Mouse (Mus musculus): Measurements from ENCODE around the gene Gata3. TPM values are rescaled to one million over a fixed set of nuclear protein-coding genes. Genes with fewer than 3 reads are reported as not detected.

Gata3 gene
- total RNA-seq, 4 experiments from 2014 or later = 0.09 to 0.47 TPM; not detected in 2

- no peak for DNase-seq (ENCODE audit: low spot score in 2 of 2)
Observed at GRCm38 (mm10) chr2:9886031-9886430, 3.8 kb downstream of the Gata3 start.

GRCm38 (mm10) chr2:9885217-9885770 is 4.5 kb downstream of the Gata3 start:
- no peak for DNase-seq (ENCODE audit: low spot score in 2 of 2)

GRCm38 (mm10) chr2:9884533-9885216 is 5.2 kb downstream of the Gata3 start:
- DNase-seq (ENCODE audit: low spot score in 2 of 2) = no peak

- DNase-seq (ENCODE audit: low spot score in 2 of 2) = no peak
Observed at GRCm38 (mm10) chr2:9883803-9884532, 5.9 kb downstream of the Gata3 start.

DNA sequence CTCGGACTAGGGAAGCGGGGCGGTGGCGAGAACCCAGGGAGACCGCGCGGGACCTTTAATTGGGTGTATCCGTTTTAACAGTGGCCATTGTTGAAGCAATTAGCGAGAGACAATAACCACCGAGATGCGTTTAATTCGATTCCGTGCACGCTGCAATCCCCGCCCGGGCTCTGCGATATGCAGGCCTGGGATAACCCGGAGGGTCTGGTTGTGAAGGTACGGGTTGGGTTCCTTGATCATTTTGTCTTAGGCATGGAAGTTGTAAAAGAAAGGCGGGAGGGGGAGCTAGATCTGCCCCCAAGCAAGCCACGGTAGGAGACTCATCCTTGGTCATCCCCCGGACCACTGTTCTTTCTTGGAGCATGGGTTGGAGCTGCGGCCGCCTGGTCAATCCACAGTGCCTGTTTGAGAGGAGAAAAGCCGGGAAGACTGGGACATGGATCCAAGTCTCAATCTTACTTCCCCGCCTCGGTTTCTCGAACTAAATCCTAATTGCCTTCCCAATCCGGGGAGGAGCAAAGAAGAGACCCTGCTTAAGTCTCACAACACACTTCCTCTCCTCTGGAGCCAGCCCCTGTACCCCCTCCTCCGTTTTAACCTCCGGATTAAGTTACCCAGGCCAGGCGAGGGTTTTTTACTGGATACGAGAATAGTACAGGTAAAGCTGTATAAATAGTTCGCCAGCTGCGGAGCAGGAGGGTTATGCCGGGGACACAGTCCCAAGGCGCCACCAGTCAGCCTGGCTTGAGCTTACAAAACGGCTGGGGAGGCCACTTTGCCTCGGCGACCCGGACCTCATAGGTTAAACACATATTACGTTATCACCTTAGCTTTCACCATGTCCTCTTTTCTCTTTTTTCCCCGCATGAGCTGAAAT is 6.7 kb downstream of the Gata3 start:
- DNase-seq (ENCODE audit: low spot score in 2 of 2) = no peak

DNA sequence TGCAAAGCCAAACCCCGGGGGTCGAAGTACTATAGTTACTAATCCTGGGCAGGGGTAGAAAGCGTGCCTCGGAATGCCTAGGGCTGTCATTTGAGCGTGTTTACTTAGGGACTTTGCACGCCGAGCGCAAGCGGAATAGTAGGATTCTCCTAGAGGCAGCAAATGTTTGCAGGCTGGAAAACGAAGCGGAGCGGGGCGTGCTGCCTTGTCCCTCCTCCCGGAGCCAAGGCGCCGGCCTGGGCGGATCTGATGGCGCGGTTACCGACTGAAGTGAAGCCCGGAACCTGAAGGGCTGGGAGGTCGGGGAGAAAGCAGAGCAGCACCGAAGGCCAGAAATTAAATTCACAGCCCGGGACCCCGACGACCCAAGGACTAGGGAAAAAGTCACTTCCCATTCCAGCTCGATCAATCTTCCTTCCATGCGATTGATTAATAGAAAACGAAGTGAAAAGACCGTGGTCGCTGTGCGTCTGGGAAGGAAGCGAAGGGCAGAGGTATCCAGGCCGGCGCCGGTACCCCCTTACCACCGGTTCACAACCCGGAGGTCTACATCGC is 7.4 kb downstream of the Gata3 start:
- DNase-seq (ENCODE audit: low spot score in 2 of 2) = no peak

DNA sequence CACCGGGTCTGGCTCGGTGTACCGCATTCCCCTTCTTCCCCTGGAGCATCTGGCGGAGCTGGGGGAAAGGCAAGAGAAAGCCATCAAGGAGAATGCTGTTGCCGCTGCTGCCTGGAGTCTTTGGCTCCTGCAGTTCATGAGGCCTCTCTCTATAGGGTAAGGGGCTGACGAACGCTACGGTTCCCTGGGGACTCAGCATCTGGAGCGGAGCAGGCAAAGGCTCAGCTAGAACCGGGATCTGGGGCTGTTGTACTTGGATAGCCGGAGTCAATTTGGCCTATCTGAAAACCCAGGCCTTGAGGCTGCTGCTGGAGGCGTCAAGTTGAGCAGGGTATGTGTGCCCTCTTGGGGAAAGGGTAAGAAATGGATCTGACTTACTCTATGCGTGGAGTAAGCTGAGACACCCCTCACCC is 8.2 kb downstream of the Gata3 start:
- no peak for DNase-seq (ENCODE audit: low spot score in 2 of 2)

GRCm38 (mm10) chr2:9881051-9881591 is 8.7 kb downstream of the Gata3 start, which contains the start of gene 4930412O13Rik:
Gene 4930412O13Rik, plus strand, starts transcription at chr2:9881252.
- no peak for DNase-seq (ENCODE audit: low spot score in 2 of 2)

DNA sequence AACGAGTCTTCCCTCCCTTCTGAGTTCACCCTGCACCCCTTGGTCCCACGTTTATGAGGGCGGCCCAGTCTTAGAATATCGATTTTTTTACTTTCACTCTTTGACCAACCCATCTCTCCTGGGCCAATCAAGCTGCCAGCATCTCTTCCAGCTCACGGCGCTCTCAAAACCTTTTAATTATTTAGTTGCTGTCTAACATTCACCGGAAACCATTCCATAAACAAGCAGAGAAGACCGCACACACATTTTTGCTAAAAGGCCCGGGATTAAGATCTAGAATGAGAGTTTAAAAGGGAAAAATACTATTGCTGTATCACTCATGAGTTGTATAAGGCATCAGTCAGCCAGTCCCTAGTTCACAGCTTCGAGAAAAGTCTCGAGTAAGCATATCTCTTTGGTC is 9.6 kb downstream of the Gata3 start:
- DNase-seq (ENCODE audit: low spot score in 2 of 2) = no peak

GRCm38 (mm10) chr2:9879493-9879892 is 10.3 kb downstream of the Gata3 start:
- peak in 1 of 2 experiments; percentile 19 for DNase-seq (ENCODE audit: low spot score in 2 of 2)

DNA sequence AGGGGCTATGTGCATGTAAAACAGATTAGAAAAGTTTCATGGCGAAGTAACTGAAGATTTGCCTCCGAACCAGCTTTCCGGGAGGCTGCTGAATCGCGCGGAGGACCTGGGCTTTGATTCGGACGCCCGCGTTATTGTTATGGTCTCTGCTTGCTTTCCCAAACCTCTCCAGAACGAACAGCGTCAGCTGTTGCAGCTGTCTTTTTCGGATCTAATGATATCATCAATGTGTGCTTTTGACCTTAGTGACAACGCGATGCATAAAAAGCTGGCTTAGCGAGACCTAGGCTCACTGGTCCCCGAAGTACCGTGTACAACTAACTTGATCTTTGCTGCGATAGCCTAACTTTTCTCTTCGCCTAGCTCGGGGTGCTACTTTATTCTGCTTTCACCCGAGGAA is 10.7 kb downstream of the Gata3 start:
- DNase-seq (ENCODE audit: low spot score in 2 of 2) = no peak

GRCm38 (mm10) chr2:9878564-9879081 is 11.2 kb downstream of the Gata3 start:
- DNase-seq (ENCODE audit: low spot score in 2 of 2) = no peak

DNA sequence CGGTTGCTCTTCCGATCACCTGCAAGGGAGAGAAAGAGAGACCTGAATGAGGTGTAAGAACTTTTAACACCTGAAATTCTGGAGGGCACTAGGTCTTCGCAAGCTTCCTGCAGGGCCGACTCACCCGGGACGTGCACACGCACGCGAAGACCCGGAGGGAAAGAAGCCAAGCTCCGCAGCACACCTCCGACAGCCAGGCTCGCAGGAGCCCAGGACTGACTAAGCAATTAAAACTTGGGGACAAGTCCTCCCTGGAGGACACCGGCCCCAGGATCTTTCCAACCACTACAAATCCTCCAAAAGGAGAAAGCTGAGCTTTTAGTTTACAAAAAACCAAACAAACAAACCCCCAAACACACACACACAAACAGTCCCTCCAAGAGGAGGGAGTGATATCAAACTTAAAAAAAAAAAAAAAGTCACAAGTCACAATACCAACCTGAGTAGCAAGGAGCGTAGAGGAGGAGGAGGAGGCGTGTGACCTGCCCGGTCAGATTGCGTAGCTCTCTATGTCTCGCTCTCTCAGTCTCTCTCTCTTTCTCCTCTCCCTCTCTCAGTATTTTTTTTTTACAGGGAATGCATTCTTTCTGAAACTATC is 11.8 kb downstream of the Gata3 start:
- no peak for DNase-seq (ENCODE audit: low spot score in 2 of 2)

GRCm38 (mm10) chr2:9877326-9877690 is 12.5 kb downstream of the Gata3 start:
- DNase-seq (ENCODE audit: low spot score in 2 of 2) = no peak

- DNase-seq (ENCODE audit: low spot score in 2 of 2) = no peak
Observed at GRCm38 (mm10) chr2:9876621-9877325, 13.1 kb downstream of the Gata3 start.

DNA sequence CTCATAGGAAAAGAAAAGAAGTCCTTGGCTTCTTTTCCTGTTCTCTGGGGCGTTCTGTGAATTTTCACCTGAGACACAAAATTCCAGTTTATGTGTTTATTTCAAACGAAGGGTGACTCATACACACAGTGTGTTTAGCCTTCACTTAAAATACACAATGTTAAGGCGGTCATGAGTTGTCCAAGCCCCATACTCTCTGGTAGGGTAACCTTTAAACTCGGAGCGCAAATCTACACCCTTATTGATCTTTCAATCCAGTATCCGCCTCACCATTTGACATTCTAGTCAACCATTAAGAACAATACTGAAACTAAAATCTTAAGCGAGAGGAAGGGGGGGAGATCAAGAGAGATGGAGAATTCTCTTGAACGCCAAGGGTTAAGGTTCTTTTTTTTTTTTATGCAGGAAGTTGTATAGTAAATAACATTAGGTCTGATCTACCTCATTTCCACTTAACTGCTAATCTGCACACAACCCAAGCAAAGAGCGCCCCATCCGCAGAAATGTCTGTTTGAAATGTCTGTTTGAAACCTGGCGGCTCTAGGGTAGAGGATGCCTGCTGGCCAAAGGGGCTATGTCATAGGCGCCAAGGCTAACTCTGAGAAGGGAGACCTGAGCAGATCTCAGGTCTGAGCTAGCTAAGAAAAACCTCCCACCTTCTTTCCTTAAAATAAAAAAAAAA is 14.0 kb downstream of the Gata3 start:
- no peak for DNase-seq (ENCODE audit: low spot score in 2 of 2)

DNA sequence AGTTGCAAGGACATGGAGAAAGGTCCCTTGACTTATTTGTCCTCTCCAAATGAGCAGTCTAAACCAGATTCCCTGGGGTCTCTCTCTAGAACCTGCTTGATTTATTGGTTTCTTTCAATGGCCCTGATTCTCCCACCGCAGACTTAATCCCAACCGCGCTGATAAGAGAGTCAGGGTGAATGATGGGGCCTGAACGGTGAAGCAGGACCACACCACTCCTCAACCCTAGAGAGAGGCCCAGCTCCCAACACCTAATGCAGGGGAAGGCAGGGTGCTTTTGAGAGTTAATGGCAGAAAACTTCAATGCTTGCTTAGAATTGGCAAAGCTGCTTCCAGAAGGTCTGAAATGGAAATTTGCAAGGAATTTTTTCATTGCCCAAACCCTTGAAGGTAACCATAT is 14.6 kb downstream of the Gata3 start:
- no peak for DNase-seq (ENCODE audit: low spot score in 2 of 2)

DNA sequence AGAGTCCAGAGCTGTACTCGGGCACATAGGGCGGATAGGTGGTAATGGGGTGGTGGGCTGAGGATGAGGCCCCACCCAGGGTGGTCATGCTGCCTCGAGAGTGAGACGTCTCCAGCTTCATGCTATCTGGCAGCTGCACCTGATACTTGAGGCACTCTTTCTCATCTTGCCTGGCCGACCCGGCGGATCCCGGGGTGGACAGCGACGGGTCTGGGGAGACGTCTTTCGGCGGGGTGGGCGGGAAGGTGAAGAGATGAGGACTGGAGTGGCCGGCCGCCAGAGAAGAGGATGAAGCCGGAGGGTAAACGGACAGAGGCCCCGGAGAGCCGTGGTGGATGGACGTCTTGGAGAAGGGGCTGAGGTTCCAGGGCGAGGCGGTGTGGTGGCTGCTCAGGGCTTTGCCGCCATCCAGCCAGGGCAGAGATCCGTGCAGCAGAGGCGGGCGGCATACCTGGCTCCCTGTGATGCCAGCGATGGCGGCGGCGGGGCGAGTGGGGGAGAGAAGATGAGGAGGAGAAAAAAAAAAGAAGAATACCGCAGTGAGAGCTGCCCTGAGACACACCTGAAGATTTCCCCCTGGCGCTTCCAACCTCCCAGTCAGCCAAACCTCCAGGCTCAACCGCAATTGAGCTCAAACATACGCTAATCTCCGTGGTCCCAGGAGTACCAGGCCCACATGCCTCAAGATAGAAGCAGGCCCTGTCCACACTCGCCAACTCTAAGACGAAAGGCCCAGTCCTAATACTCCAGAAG is 15.2 kb downstream of the Gata3 start:
- DNase-seq (ENCODE audit: low spot score in 2 of 2) = no peak

Measured in layer of hippocampus, adult 8-10 months (tissue).